Mouse (Mus musculus): Measurements from ENCODE around the gene Igsf3. TPM values are rescaled to one million over a fixed set of nuclear protein-coding genes. Genes with fewer than 3 reads are reported as not detected.

Igsf3 gene
- total and polyA plus RNA-seq, 3 experiments = 0.54 to 1.0 (median 0.59) TPM

GRCm38 (mm10) chr3:101348501-101349161 lies 28.3 kb upstream of the Igsf3 start:
- Histone ChIP-seq H3K9ac (ENCODE audit: insufficient read depth, low read depth) (no peak overlapping the region), H3K27me3 (replicated peaks) (no peaks in the 10 kb centered on the region), H3K4me2 (ENCODE audit: insufficient read depth, low read depth, poor library complexity, severe bottlenecking) (no peak overlapping the region), H3K79me2 (replicated peaks; ENCODE audit: control insufficient read depth, extremely low read depth, insufficient read depth, poor library complexity, severe bottlenecking) (no peaks in the 10 kb centered on the region), H3K4me1 (ENCODE audit: control insufficient read depth in 1 of 2, insufficient read depth in 2 of 2) (no peaks in the 10 kb centered on the region), H3K9me3 (replicated peaks; ENCODE audit: low read length) (peaks cover 4% of the 10 kb centered on the region), H3K4me3 (replicated peaks in 1 of 3; ENCODE audit: low read depth in 2 of 3, low read length in 2 of 3, poor library complexity in 1 of 3) (no peak overlapping the region), H3K27ac (ENCODE audit: insufficient read depth, low read depth) (no peak overlapping the region), H3K36me3 (replicated peaks in 1 of 2; ENCODE audit: control insufficient read depth in 1 of 2, insufficient read depth in 1 of 2, low read length in 1 of 2) (no peaks in the 10 kb centered on the region)
- TF ChIP-seq PAX5 (IDR thresholded peaks at IDR 0.05; ENCODE audit: low read length) (no peak), NRF1 (IDR thresholded peaks at IDR 0.05; ENCODE audit: low read depth, low read length) (no peak), JUN (IDR thresholded peaks at IDR 0.05; ENCODE audit: insufficient read depth, low read depth, low read length) (no peak)
- dilution Hi-C loops (cut with MboI; ENCODE audit: extremely low pct_ligation_motif_present, extremely low pct_unique_long_range_greater_than_20kb, low sequenced_read_pairs) (no loop called here), in situ Hi-C loops (cut with MboI; ENCODE audit: low pct_ligation_motif_present, low pct_unique_long_range_greater_than_20kb, low sequenced_read_pairs) (no loop called here)
- DNase-seq (ENCODE audit: extremely low read depth) = no peak

GRCm38 (mm10) chr3:101349542-101350307 lies 27.2 kb upstream of the Igsf3 start:
- H3K4me2 ChIP-seq (ENCODE audit: insufficient read depth, low read depth, poor library complexity, severe bottlenecking) = no peak overlapping the region
- in situ Hi-C loops (cut with MboI; ENCODE audit: low pct_ligation_motif_present, low pct_unique_long_range_greater_than_20kb, low sequenced_read_pairs) = no loop called here

GRCm38 (mm10) chr3:101350406-101350805 lies 26.5 kb upstream of the Igsf3 start:
- H3K79me2 ChIP-seq (replicated peaks; ENCODE audit: control insufficient read depth, extremely low read depth, insufficient read depth, poor library complexity, severe bottlenecking) = no peaks in the 10 kb centered on the region
- no peak overlapping the region for H3K27ac ChIP-seq (ENCODE audit: insufficient read depth, low read depth)
- in situ Hi-C loops (cut with MboI; ENCODE audit: low pct_ligation_motif_present, low pct_unique_long_range_greater_than_20kb, low sequenced_read_pairs) = no loop called here
- H3K9ac ChIP-seq (ENCODE audit: insufficient read depth, low read depth) = no peak overlapping the region
- dilution Hi-C loops (cut with MboI; ENCODE audit: extremely low pct_ligation_motif_present, extremely low pct_unique_long_range_greater_than_20kb, low sequenced_read_pairs) = no loop called here
- no peaks in the 10 kb centered on the region for H3K4me1 ChIP-seq (ENCODE audit: control insufficient read depth in 1 of 2, insufficient read depth in 2 of 2)
- no peak overlapping the region for H3K4me3 ChIP-seq (replicated peaks in 1 of 3; ENCODE audit: low read depth in 2 of 3, low read length in 2 of 3, poor library complexity in 1 of 3)
- DNase-seq (ENCODE audit: extremely low read depth) = no peak
- H3K9me3 ChIP-seq (replicated peaks; ENCODE audit: low read length) = peaks cover 4% of the 10 kb centered on the region
- no peaks in the 10 kb centered on the region for H3K36me3 ChIP-seq (replicated peaks in 1 of 2; ENCODE audit: control insufficient read depth in 1 of 2, insufficient read depth in 1 of 2, low read length in 1 of 2)
- no peak overlapping the region for H3K4me2 ChIP-seq (ENCODE audit: insufficient read depth, low read depth, poor library complexity, severe bottlenecking)
- no peaks in the 10 kb centered on the region for H3K27me3 ChIP-seq (replicated peaks)
- no peak for TF ChIP-seq SMC3 (IDR thresholded peaks at IDR 0.05; ENCODE audit: low read depth, low read length)
- no peak for TF ChIP-seq HCFC1 (IDR thresholded peaks at IDR 0.05; ENCODE audit: low read depth, low read length)
- TF ChIP-seq NRF1 (IDR thresholded peaks at IDR 0.05; ENCODE audit: low read depth, low read length) = no peak
- no peak for TF ChIP-seq CHD1 (IDR thresholded peaks at IDR 0.05; ENCODE audit: low read depth, low read length)
- no peak for TF ChIP-seq CHD2 (IDR thresholded peaks at IDR 0.05; ENCODE audit: low read length)
- TF ChIP-seq ZNF384 (IDR thresholded peaks at IDR 0.05; ENCODE audit: low read depth, low read length) = no peak
- no peak for TF ChIP-seq POLR2A (IDR thresholded peaks at IDR 0.05; ENCODE audit: low read depth, low read length)
- TF ChIP-seq USF1 (IDR thresholded peaks at IDR 0.05; ENCODE audit: low read depth, low read length) = no peak
- no peak for TF ChIP-seq USF2 (conservative IDR thresholded peaks at IDR 0.05; ENCODE audit: low read depth, low read length)
- no peak for TF ChIP-seq MXI1 (IDR thresholded peaks at IDR 0.05; ENCODE audit: low read depth, low read length)
- TF ChIP-seq JUND (conservative IDR thresholded peaks at IDR 0.05; ENCODE audit: low read depth, low read length) = no peak
- no peak for TF ChIP-seq MYC (IDR thresholded peaks at IDR 0.05; ENCODE audit: low read depth, low read length)
- TF ChIP-seq ZMIZ1 (IDR thresholded peaks at IDR 0.05; ENCODE audit: low read depth, low read length) = no peak
- TF ChIP-seq TCF12 (IDR thresholded peaks at IDR 0.05; ENCODE audit: low read depth, low read length) = no peak
- TF ChIP-seq NELFE (IDR thresholded peaks at IDR 0.05; ENCODE audit: low read depth, low read length) = no peak
- TF ChIP-seq ZKSCAN1 (IDR thresholded peaks at IDR 0.05; ENCODE audit: borderline replicate concordance, low read depth, low read length) = no peak
- TF ChIP-seq RAD21 (IDR thresholded peaks at IDR 0.05; ENCODE audit: low read depth, low read length) = no peak

More at GRCm38 (mm10) chr3:101349542-101350307, 27.2 kb upstream of the Igsf3 start:
- Histone ChIP-seq H3K9me3 (replicated peaks; ENCODE audit: low read length) (peaks cover 4% of the 10 kb centered on the region), H3K4me1 (ENCODE audit: control insufficient read depth in 1 of 2, insufficient read depth in 2 of 2) (no peaks in the 10 kb centered on the region), H3K9ac (ENCODE audit: insufficient read depth, low read depth) (no peak overlapping the region), H3K27me3 (replicated peaks) (no peaks in the 10 kb centered on the region), H3K4me3 (replicated peaks in 1 of 3; ENCODE audit: low read depth in 2 of 3, low read length in 2 of 3, poor library complexity in 1 of 3) (no peak overlapping the region), H3K27ac (ENCODE audit: insufficient read depth, low read depth) (no peak overlapping the region), H3K79me2 (replicated peaks; ENCODE audit: control insufficient read depth, extremely low read depth, insufficient read depth, poor library complexity, severe bottlenecking) (no peaks in the 10 kb centered on the region), H3K36me3 (replicated peaks in 1 of 2; ENCODE audit: control insufficient read depth in 1 of 2, insufficient read depth in 1 of 2, low read length in 1 of 2) (no peaks in the 10 kb centered on the region)
- dilution Hi-C loops (cut with MboI; ENCODE audit: extremely low pct_ligation_motif_present, extremely low pct_unique_long_range_greater_than_20kb, low sequenced_read_pairs) = no loop called here
- DNase-seq (ENCODE audit: extremely low read depth) = no peak
- TF ChIP-seq CHD2 (IDR thresholded peaks at IDR 0.05; ENCODE audit: low read length) (no peak), MAZ (IDR thresholded peaks at IDR 0.05; ENCODE audit: low read depth, low read length) (no peak), SIN3A (IDR thresholded peaks at IDR 0.05; ENCODE audit: low read length) (no peak), KAT2A (IDR thresholded peaks at IDR 0.05; ENCODE audit: insufficient replicate concordance, low read length) (no peak), IRF4 (IDR thresholded peaks at IDR 0.05; ENCODE audit: low read depth, low read length) (no peak), TBP (conservative IDR thresholded peaks at IDR 0.05; ENCODE audit: low read depth, low read length) (no peak), EP300 (IDR thresholded peaks at IDR 0.05; ENCODE audit: low read length) (no peak), CTCF (conservative IDR thresholded peaks at IDR 0.05 in 1 of 2, IDR thresholded peaks at IDR 0.05 in 1 of 2; ENCODE audit: low read depth in 2 of 2, low read length in 2 of 2) (no peak), JUN (IDR thresholded peaks at IDR 0.05; ENCODE audit: insufficient read depth, low read depth, low read length) (no peak), CHD1 (IDR thresholded peaks at IDR 0.05; ENCODE audit: low read depth, low read length) (no peak), POLR2AphosphoS2 (IDR thresholded peaks at IDR 0.05; ENCODE audit: low read depth, low read length) (no peak), TCF12 (IDR thresholded peaks at IDR 0.05; ENCODE audit: low read depth, low read length) (no peak), ELF1 (IDR thresholded peaks at IDR 0.05; ENCODE audit: low read depth, low read length) (no peak), MEF2A (IDR thresholded peaks at IDR 0.05; ENCODE audit: borderline replicate concordance, low read depth, low read length) (no peak), NRF1 (IDR thresholded peaks at IDR 0.05; ENCODE audit: low read depth, low read length) (no peak)
